Mouse (Mus musculus) G1E (cell line): ENCODE data around the gene Lsm12. TPM values are rescaled to one million over a fixed set of nuclear protein-coding genes. Genes with fewer than 3 reads are reported as not detected.

ENCODE experiments used
- ATAC-seq: 2 replicates; pipeline ENCODE4 v1.8.0; 2016; ENCODE audit warnings: mild to moderate bottlenecking; ENCODE audit not compliant: insufficient number of reproducible peaks, poor library complexity, low FRiP score, severe bottlenecking; ENCODE audit errors: extremely low read depth
- DNase-seq: peaks from one replicate; pipeline ENCODE4 v3.0.0; 2012; ENCODE audit warnings: low spot score
- H3K27me3 ChIP-seq: 2 replicates; pipeline ENCODE4 v1.6.1; 2012; ENCODE audit warnings: mild to moderate bottlenecking, low read length, inconsistent platforms; ENCODE audit not compliant: insufficient read depth
- H3K36me3 ChIP-seq: replicated peaks from 2 replicates; pipeline ENCODE3; 2012; ENCODE audit warnings: mild to moderate bottlenecking, inconsistent platforms
- H3K4me1 ChIP-seq: 2 replicates; pipeline ENCODE4 v1.6.1; 2012; ENCODE audit warnings: low read depth, low read length, inconsistent platforms, mixed read lengths; ENCODE audit not compliant: insufficient read depth
- H3K4me3 ChIP-seq: 2 replicates; pipeline ENCODE4 v1.5.1; 2012; ENCODE audit warnings: low read depth, mild to moderate bottlenecking, inconsistent platforms, low read length, moderate library complexity, mixed read lengths
- H3K9me3 ChIP-seq: replicated peaks from 2 replicates; pipeline ENCODE4 v1.6.1; 2012; ENCODE audit warnings: inconsistent platforms
- CTCF ChIP-seq: IDR thresholded peaks from 2 replicates; pipeline ENCODE4 v1.5.1; 2012; ENCODE audit warnings: low read depth, low read length, inconsistent platforms, mixed read lengths
- GATA1 ChIP-seq: IDR thresholded peaks from 2 replicates; pipeline ENCODE4 v1.6.1; 2012; ENCODE audit warnings: borderline replicate concordance, low read length, inconsistent platforms, mixed read lengths
- GATA2 ChIP-seq: IDR thresholded peaks from 2 replicates; pipeline ENCODE4 v1.6.1; 2012; ENCODE audit warnings: low read depth, low read length, inconsistent platforms, borderline replicate concordance
- POLR2AphosphoS5 ChIP-seq: IDR thresholded peaks from 2 replicates; pipeline ENCODE4 v1.6.1; 2012; ENCODE audit warnings: low read depth, low read length, inconsistent platforms; ENCODE audit not compliant: insufficient replicate concordance
- TAL1 ChIP-seq: conservative IDR thresholded peaks from 2 replicates; pipeline ENCODE4 v1.6.1; 2012; ENCODE audit warnings: low read depth, low read length, inconsistent platforms, mixed read lengths
- polyA plus RNA-seq: library from polyadenylated mRNA; stranded (reverse); fragments of >175 nt; gene quantifications from 2 replicates; pipeline ENCODE4 v1.2.3, GENCODE M21; 2012
- total RNA-seq, 2 experiments: library from RNA; stranded (forward) in 1 of 2; stranded (reverse) in 1 of 2; fragments of 200-1000 nt in 1 of 2; fragments of >200 nt in 1 of 2; fragmentation: Nextera tagmentation in 1 of 2; gene quantifications; 2 replicates each; pipeline ENCODE4 v1.2.3; 2014 to 2017

The Lsm12 gene
- total and polyA plus RNA-seq, 3 experiments: 51.8 to 160 (median 136) TPM

GRCm38 (mm10) chr11:102221243-102221953 lies 36.3 kb upstream of the Lsm12 start:
- peaks cover 5% of the 10 kb centered on the region for H3K36me3 ChIP-seq
- H3K4me1 ChIP-seq: peaks cover 82% of the 10 kb centered on the region
- DNase-seq (no peak), ATAC-seq (no peak)
- H3K9me3 ChIP-seq: no peaks in the 10 kb centered on the region
- TF ChIP-seq GATA2 (no peak), POLR2AphosphoS5 (no peak), CTCF (no peak), GATA1 (no peak), TAL1 (no peak)
- peak overlapping the region; percentile 61; the same call in 1 of the 2 replicates for H3K4me3 ChIP-seq
- H3K27me3 ChIP-seq: peaks cover 30% of the 10 kb centered on the region

- Histone ChIP-seq H3K9me3 (no peaks in the 10 kb centered on the region), H3K4me1 (peaks cover 89% of the 10 kb centered on the region), H3K4me3 (peak overlapping the region; percentile 14; the same call in 1 of the 2 replicates), H3K36me3 (peaks cover 5% of the 10 kb centered on the region), H3K27me3 (peaks cover 29% of the 10 kb centered on the region)
- no peak for DNase-seq
- no peak for TF ChIP-seq POLR2AphosphoS5
- no peak for TF ChIP-seq CTCF
- TF ChIP-seq TAL1: no peak
- no peak for TF ChIP-seq GATA2
- no peak for ATAC-seq
Measured at GRCm38 (mm10) chr11:102220451-102220850, 35.4 kb upstream of the Lsm12 start.

GRCm38 (mm10) chr11:102219994-102220346 lies 34.9 kb upstream of the Lsm12 start:
- ATAC-seq (no peak), DNase-seq (no peak)
- H3K27me3 ChIP-seq: peaks cover 27% of the 10 kb centered on the region
- TF ChIP-seq GATA2 (no peak), POLR2AphosphoS5 (no peak), CTCF (no peak), TAL1 (no peak), GATA1 (no peak)
- peaks cover 88% of the 10 kb centered on the region for H3K4me1 ChIP-seq
- peak overlapping the region; percentile 70; the same call in 1 of the 2 replicates for H3K4me3 ChIP-seq
- peaks cover 5% of the 10 kb centered on the region for H3K36me3 ChIP-seq
- no peaks in the 10 kb centered on the region for H3K9me3 ChIP-seq

- H3K4me1 ChIP-seq: peaks cover 88% of the 10 kb centered on the region
- peaks cover 5% of the 10 kb centered on the region for H3K36me3 ChIP-seq
- H3K4me3 ChIP-seq: peak overlapping the region; percentile 70; the same call in 1 of the 2 replicates
- TF ChIP-seq TAL1 (no peak), GATA2 (no peak), GATA1 (no peak), POLR2AphosphoS5 (no peak)
- no peaks in the 10 kb centered on the region for H3K9me3 ChIP-seq
- no peak for DNase-seq
- H3K27me3 ChIP-seq: peaks cover 28% of the 10 kb centered on the region
- no peak for ATAC-seq
Measured at GRCm38 (mm10) chr11:102219247-102219993, 34.3 kb upstream of the Lsm12 start.

- no peak for TF ChIP-seq CTCF
- no peak for TF ChIP-seq TAL1
- TF ChIP-seq GATA1: no peak
- TF ChIP-seq POLR2AphosphoS5: no peak
- TF ChIP-seq GATA2: no peak
- ATAC-seq (peak; percentile 76), DNase-seq (peak; percentile 97)
- peaks cover 29% of the 10 kb centered on the region for H3K27me3 ChIP-seq
- peaks cover 85% of the 10 kb centered on the region for H3K4me1 ChIP-seq
- peaks cover 5% of the 10 kb centered on the region for H3K36me3 ChIP-seq
- H3K4me3 ChIP-seq: peak overlapping the region; percentile 70
- H3K9me3 ChIP-seq: no peaks in the 10 kb centered on the region
Measured at GRCm38 (mm10) chr11:102218783-102219182, 33.7 kb upstream of the Lsm12 start.

- peaks cover 76% of the 10 kb centered on the region for H3K4me1 ChIP-seq
- ATAC-seq: no peak
- peak overlapping the region; percentile 70; the same call in 1 of the 2 replicates for H3K4me3 ChIP-seq
- H3K36me3 ChIP-seq: peaks cover 5% of the 10 kb centered on the region
- no peak for DNase-seq
- TF ChIP-seq GATA2: no peak
- TF ChIP-seq TAL1: no peak
- TF ChIP-seq GATA1: no peak
- no peak for TF ChIP-seq CTCF
- TF ChIP-seq POLR2AphosphoS5: no peak
- peaks cover 31% of the 10 kb centered on the region for H3K27me3 ChIP-seq
- H3K9me3 ChIP-seq: no peaks in the 10 kb centered on the region
Measured at GRCm38 (mm10) chr11:102217876-102218430, 32.9 kb upstream of the Lsm12 start.
